Mouse (Mus musculus): Measurements from ENCODE around the gene Pard3b. TPM values are rescaled to one million over a fixed set of nuclear protein-coding genes. Genes with fewer than 3 reads are reported as not detected.

Pard3b gene
- total and polyA plus RNA-seq, 2 experiments, result 0.50 to 3.0 TPM

- DNase-seq (ENCODE audit: extremely low read depth, low read depth, low spot score), result no peak
- Histone ChIP-seq H3K9ac (ENCODE audit: low read depth, low read length) (no peak overlapping the region), H3K27ac (replicated peaks; ENCODE audit: insufficient read depth, low read depth, low read length) (no peak overlapping the region), H3K36me3 (ENCODE audit: control insufficient read depth, insufficient read depth, low read length) (no peaks in the 10 kb centered on the region), H3K4me3 (ENCODE audit: insufficient read depth, low read depth, low read length) (no peak overlapping the region), H3K4me1 (ENCODE audit: control insufficient read depth, insufficient read depth, low read length) (no peaks in the 10 kb centered on the region), H3K79me2 (ENCODE audit: control insufficient read depth, insufficient read depth, low read length) (no peaks in the 10 kb centered on the region), H3K27me3 (ENCODE audit: control insufficient read depth, insufficient read depth, low read length) (no peaks in the 10 kb centered on the region)
- WGBS, result 79% methylated on average over 2 of the region's 2 CpGs
- no peak for TF ChIP-seq POLR2A (IDR thresholded peaks at IDR 0.05; ENCODE audit: extremely low read depth, insufficient read depth, low read length)
- no peak for TF ChIP-seq CTCF (IDR thresholded peaks at IDR 0.05; ENCODE audit: low read depth, low read length)
These were observed 228.9 kb downstream of the Pard3b start for GRCm38 (mm10) chr1:61867286-61868082.

GRCm38 (mm10) chr1:61874875-61875274 is 236.3 kb downstream of the Pard3b start:
- H3K4me3 ChIP-seq (ENCODE audit: insufficient read depth, low read depth, low read length), result no peak overlapping the region
- H3K27me3 ChIP-seq (ENCODE audit: control insufficient read depth, insufficient read depth, low read length), result no peaks in the 10 kb centered on the region
- WGBS, result 58% methylated on average over 1 of the region's 1 CpGs
- no peaks in the 10 kb centered on the region for H3K36me3 ChIP-seq (ENCODE audit: control insufficient read depth, insufficient read depth, low read length)
- no peaks in the 10 kb centered on the region; the same call in 1 of the 2 replicates for H3K79me2 ChIP-seq (ENCODE audit: control insufficient read depth, insufficient read depth, low read length)
- no peak for DNase-seq (ENCODE audit: extremely low read depth, low read depth, low spot score)
- H3K4me1 ChIP-seq (ENCODE audit: control insufficient read depth, insufficient read depth, low read length), result no peaks in the 10 kb centered on the region
- H3K9ac ChIP-seq (ENCODE audit: low read depth, low read length), result no peak overlapping the region
- no peak for TF ChIP-seq CTCF (IDR thresholded peaks at IDR 0.05; ENCODE audit: low read depth, low read length)
- TF ChIP-seq POLR2A (IDR thresholded peaks at IDR 0.05; ENCODE audit: extremely low read depth, insufficient read depth, low read length), result no peak
- H3K27ac ChIP-seq (replicated peaks; ENCODE audit: insufficient read depth, low read depth, low read length), result no peak overlapping the region; the same call in 1 of the 2 replicates

GRCm38 (mm10) chr1:61879706-61880470 is 241.3 kb downstream of the Pard3b start:
- no peak for DNase-seq (ENCODE audit: extremely low read depth, low read depth, low spot score)
- TF ChIP-seq CTCF (IDR thresholded peaks at IDR 0.05; ENCODE audit: low read depth, low read length) (no peak), POLR2A (IDR thresholded peaks at IDR 0.05; ENCODE audit: extremely low read depth, insufficient read depth, low read length) (no peak)
- 90% methylated on average over 6 of the region's 6 CpGs for WGBS

GRCm38 (mm10) chr1:61896048-61896447 is 257.4 kb downstream of the Pard3b start:
- no peak for DNase-seq (ENCODE audit: extremely low read depth, low read depth, low spot score)
- H3K79me2 ChIP-seq (ENCODE audit: control insufficient read depth, insufficient read depth, low read length), result no peaks in the 10 kb centered on the region
- H3K4me1 ChIP-seq (ENCODE audit: control insufficient read depth, insufficient read depth, low read length), result no peaks in the 10 kb centered on the region
- H3K27me3 ChIP-seq (ENCODE audit: control insufficient read depth, insufficient read depth, low read length), result no peaks in the 10 kb centered on the region
- H3K27ac ChIP-seq (replicated peaks; ENCODE audit: insufficient read depth, low read depth, low read length), result no peak overlapping the region
- no peaks in the 10 kb centered on the region for H3K36me3 ChIP-seq (ENCODE audit: control insufficient read depth, insufficient read depth, low read length)
- no peak overlapping the region for H3K9ac ChIP-seq (ENCODE audit: low read depth, low read length)
- TF ChIP-seq CTCF (IDR thresholded peaks at IDR 0.05; ENCODE audit: low read depth, low read length) (no peak), POLR2A (IDR thresholded peaks at IDR 0.05; ENCODE audit: extremely low read depth, insufficient read depth, low read length) (no peak)
- H3K4me3 ChIP-seq (ENCODE audit: insufficient read depth, low read depth, low read length), result no peak overlapping the region
- 87% methylated on average over 4 of the region's 4 CpGs for WGBS

More at GRCm38 (mm10) chr1:61879706-61880470, 241.3 kb downstream of the Pard3b start:
- no peaks in the 10 kb centered on the region for H3K36me3 ChIP-seq (ENCODE audit: control insufficient read depth, insufficient read depth, low read length)
- H3K9ac ChIP-seq (ENCODE audit: low read depth, low read length), result no peak overlapping the region
- H3K4me3 ChIP-seq (ENCODE audit: insufficient read depth, low read depth, low read length), result no peak overlapping the region
- H3K27ac ChIP-seq (replicated peaks; ENCODE audit: insufficient read depth, low read depth, low read length), result no peak overlapping the region
- H3K79me2 ChIP-seq (ENCODE audit: control insufficient read depth, insufficient read depth, low read length), result no peaks in the 10 kb centered on the region
- no peaks in the 10 kb centered on the region for H3K27me3 ChIP-seq (ENCODE audit: control insufficient read depth, insufficient read depth, low read length)
- no peaks in the 10 kb centered on the region for H3K4me1 ChIP-seq (ENCODE audit: control insufficient read depth, insufficient read depth, low read length)

GRCm38 (mm10) chr1:61903271-61904007 is 264.8 kb downstream of the Pard3b start:
- Histone ChIP-seq H3K4me3 (ENCODE audit: insufficient read depth, low read depth, low read length) (no peak overlapping the region), H3K9ac (ENCODE audit: low read depth, low read length) (no peak overlapping the region), H3K27ac (replicated peaks; ENCODE audit: insufficient read depth, low read depth, low read length) (no peak overlapping the region), H3K36me3 (ENCODE audit: control insufficient read depth, insufficient read depth, low read length) (no peaks in the 10 kb centered on the region), H3K79me2 (ENCODE audit: control insufficient read depth, insufficient read depth, low read length) (no peaks in the 10 kb centered on the region), H3K27me3 (ENCODE audit: control insufficient read depth, insufficient read depth, low read length) (no peaks in the 10 kb centered on the region), H3K4me1 (ENCODE audit: control insufficient read depth, insufficient read depth, low read length) (no peaks in the 10 kb centered on the region)
- DNase-seq (ENCODE audit: extremely low read depth, low read depth, low spot score), result no peak
- 85% methylated on average over 4 of the region's 4 CpGs for WGBS
- no peak for TF ChIP-seq POLR2A (IDR thresholded peaks at IDR 0.05; ENCODE audit: extremely low read depth, insufficient read depth, low read length)
- TF ChIP-seq CTCF (IDR thresholded peaks at IDR 0.05; ENCODE audit: low read depth, low read length), result no peak

Measured in liver, adult 2 months (tissue).